Mouse (Mus musculus): ENCODE measurements around the gene Mrc2. TPM values are rescaled to one million over a fixed set of nuclear protein-coding genes. Genes with fewer than 3 reads are reported as not detected.

The Mrc2 gene
- total and polyA plus RNA-seq, 3 experiments, result under 0.01 to 0.10 (median 0.09) TPM

- H3K9me3 ChIP-seq (replicated peaks; ENCODE audit: low read length), result no peaks in the 10 kb centered on the region
- H3K4me1 ChIP-seq (ENCODE audit: control insufficient read depth in 1 of 2, insufficient read depth in 2 of 2), result no peaks in the 10 kb centered on the region
- H3K36me3 ChIP-seq (replicated peaks in 1 of 2; ENCODE audit: control insufficient read depth in 1 of 2, insufficient read depth in 1 of 2, low read length in 1 of 2), result peaks cover 60 to 94% of the 10 kb centered on the region in 2 experiments
- H3K27ac ChIP-seq (ENCODE audit: insufficient read depth, low read depth), result no peak overlapping the region
- TF ChIP-seq POLR2A (IDR thresholded peaks at IDR 0.05; ENCODE audit: low read depth, low read length) (no peak), GABPA (IDR thresholded peaks at IDR 0.05; ENCODE audit: insufficient replicate concordance, low read depth, low read length) (no peak), SIN3A (IDR thresholded peaks at IDR 0.05; ENCODE audit: low read length) (no peak), MAX (IDR thresholded peaks at IDR 0.05; ENCODE audit: low read length) (no peak), POLR2AphosphoS2 (IDR thresholded peaks at IDR 0.05; ENCODE audit: low read depth, low read length) (no peak), IRF4 (IDR thresholded peaks at IDR 0.05; ENCODE audit: low read depth, low read length) (no peak), CHD1 (IDR thresholded peaks at IDR 0.05; ENCODE audit: low read depth, low read length) (no peak), HCFC1 (IDR thresholded peaks at IDR 0.05; ENCODE audit: low read depth, low read length) (no peak), ZC3H11A (IDR thresholded peaks at IDR 0.05; ENCODE audit: low read depth, low read length) (no peak), JUN (IDR thresholded peaks at IDR 0.05; ENCODE audit: insufficient read depth, low read depth, low read length) (no peak), TBP (conservative IDR thresholded peaks at IDR 0.05; ENCODE audit: low read depth, low read length) (no peak), TCF12 (IDR thresholded peaks at IDR 0.05; ENCODE audit: low read depth, low read length) (no peak), E2F4 (IDR thresholded peaks at IDR 0.05; ENCODE audit: insufficient replicate concordance, low read depth, low read length) (no peak), CHD2 (IDR thresholded peaks at IDR 0.05; ENCODE audit: low read length) (no peak), MAZ (IDR thresholded peaks at IDR 0.05; ENCODE audit: low read depth, low read length) (no peak)
- no peak overlapping the region for H3K4me3 ChIP-seq (replicated peaks in 1 of 3; ENCODE audit: low read depth in 2 of 3, low read length in 2 of 3, poor library complexity in 1 of 3)
- DNase-seq (ENCODE audit: extremely low read depth), result no peak
- no peak overlapping the region for H3K4me2 ChIP-seq (ENCODE audit: insufficient read depth, low read depth, poor library complexity, severe bottlenecking)
- no peak overlapping the region for H3K9ac ChIP-seq (ENCODE audit: insufficient read depth, low read depth)
- dilution Hi-C loops (cut with MboI; ENCODE audit: extremely low pct_ligation_motif_present, extremely low pct_unique_long_range_greater_than_20kb, low sequenced_read_pairs) (no loop called here), in situ Hi-C loops (cut with MboI; ENCODE audit: low pct_ligation_motif_present, low pct_unique_long_range_greater_than_20kb, low sequenced_read_pairs) (no loop called here)
- H3K79me2 ChIP-seq (replicated peaks; ENCODE audit: control insufficient read depth, extremely low read depth, insufficient read depth, poor library complexity, severe bottlenecking), result no peaks in the 10 kb centered on the region
- H3K27me3 ChIP-seq (replicated peaks), result no peaks in the 10 kb centered on the region
These were observed 11.2 kb upstream of the Mrc2 start for GRCm38 (mm10) chr11:105281291-105281690.

- Histone ChIP-seq H3K27ac (ENCODE audit: insufficient read depth, low read depth) (no peak overlapping the region), H3K9ac (ENCODE audit: insufficient read depth, low read depth) (no peak overlapping the region), H3K4me3 (replicated peaks in 1 of 3; ENCODE audit: low read depth in 2 of 3, low read length in 2 of 3, poor library complexity in 1 of 3) (no peak overlapping the region), H3K79me2 (replicated peaks; ENCODE audit: control insufficient read depth, extremely low read depth, insufficient read depth, poor library complexity, severe bottlenecking) (no peaks in the 10 kb centered on the region), H3K4me2 (ENCODE audit: insufficient read depth, low read depth, poor library complexity, severe bottlenecking) (no peak overlapping the region), H3K4me1 (ENCODE audit: control insufficient read depth in 1 of 2, insufficient read depth in 2 of 2) (no peaks in the 10 kb centered on the region), H3K27me3 (replicated peaks) (no peaks in the 10 kb centered on the region), H3K9me3 (replicated peaks; ENCODE audit: low read length) (no peaks in the 10 kb centered on the region), H3K36me3 (replicated peaks in 1 of 2; ENCODE audit: control insufficient read depth in 1 of 2, insufficient read depth in 1 of 2, low read length in 1 of 2) (peaks cover 57 to 94% of the 10 kb centered on the region in 2 experiments)
- no peak for DNase-seq (ENCODE audit: extremely low read depth)
- TF ChIP-seq ZKSCAN1 (IDR thresholded peaks at IDR 0.05; ENCODE audit: borderline replicate concordance, low read depth, low read length) (no peak), MAFK (IDR thresholded peaks at IDR 0.05; ENCODE audit: insufficient replicate concordance, low read length) (no peak), KAT2A (IDR thresholded peaks at IDR 0.05; ENCODE audit: insufficient replicate concordance, low read length) (no peak), ZNF384 (IDR thresholded peaks at IDR 0.05; ENCODE audit: low read depth, low read length) (no peak)
- in situ Hi-C loops (cut with MboI; ENCODE audit: low pct_ligation_motif_present, low pct_unique_long_range_greater_than_20kb, low sequenced_read_pairs) (no loop called here), dilution Hi-C loops (cut with MboI; ENCODE audit: extremely low pct_ligation_motif_present, extremely low pct_unique_long_range_greater_than_20kb, low sequenced_read_pairs) (no loop called here)
These were observed 10.5 kb upstream of the Mrc2 start for GRCm38 (mm10) chr11:105281763-105282459.
